Mouse (Mus musculus) myocyte (in vitro differentiated cells): ENCODE results near the gene Dctn1.
A peak's percentile ranks its signal among the peaks of the same experiment; 100 is the strongest.

Experiments
- CEBPB ChIP-seq: IDR thresholded peaks from 2 replicates; pipeline ENCODE4 v1.6.1; 2011; ENCODE audit warnings: mild to moderate bottlenecking, moderate library complexity; ENCODE audit not compliant: poor library complexity, insufficient read depth, severe bottlenecking
- E2F4 ChIP-seq: IDR thresholded peaks from one replicate; pipeline ENCODE4 v1.6.1; 2011; ENCODE audit warnings: mild to moderate bottlenecking, control low read depth, moderate library complexity; ENCODE audit not compliant: insufficient read depth
- MAX ChIP-seq: IDR thresholded peaks from one replicate; pipeline ENCODE4 v1.6.1; 2011; ENCODE audit warnings: low read depth, mild to moderate bottlenecking, control low read depth
- MYOD1 ChIP-seq, 3 experiments: IDR thresholded peaks; one replicate each; pipeline ENCODE4 v1.6.1; 2011; ENCODE audit warnings: control low read depth in 2 of 3, low read depth in 2 of 3, mild to moderate bottlenecking in 2 of 3, moderate library complexity in 1 of 3; ENCODE audit not compliant: insufficient read length in 2 of 3, control insufficient read depth in 1 of 3
- MYOG ChIP-seq, 3 experiments: IDR thresholded peaks; one replicate each; pipeline ENCODE4 v1.6.1; 2011; ENCODE audit warnings: control low read depth in 2 of 3, low read depth in 2 of 3, mild to moderate bottlenecking in 2 of 3; ENCODE audit not compliant: insufficient read length in 2 of 3, control insufficient read depth in 1 of 3, insufficient read depth in 1 of 3
- POLR2A ChIP-seq: IDR thresholded peaks from one replicate; pipeline ENCODE4 v1.6.1; 2011; ENCODE audit warnings: low read depth, mild to moderate bottlenecking, control low read depth, moderate library complexity; ENCODE audit not compliant: insufficient read length
- POLR2AphosphoS2 ChIP-seq: IDR thresholded peaks from one replicate; pipeline ENCODE4 v1.6.1; 2011; ENCODE audit warnings: low read depth, control low read depth; ENCODE audit not compliant: insufficient read length
- REST ChIP-seq: IDR thresholded peaks from one replicate; pipeline ENCODE4 v1.6.1; 2011; ENCODE audit warnings: mild to moderate bottlenecking, control low read depth, moderate library complexity; ENCODE audit not compliant: insufficient read depth, insufficient read length
- TCF12 ChIP-seq: IDR thresholded peaks from one replicate; pipeline ENCODE4 v1.6.1; 2011; ENCODE audit warnings: mild to moderate bottlenecking, control low read depth; ENCODE audit not compliant: poor library complexity, insufficient read depth, severe bottlenecking
- TCF3 ChIP-seq: IDR thresholded peaks from one replicate; pipeline ENCODE4 v1.6.1; 2011; ENCODE audit warnings: low read depth, control low read depth; ENCODE audit not compliant: insufficient read length
- USF1 ChIP-seq: IDR thresholded peaks from one replicate; pipeline ENCODE4 v1.6.1; 2011; ENCODE audit warnings: low read depth, mild to moderate bottlenecking, control low read depth, moderate library complexity

GRCm38 (mm10) chr6:83120930-83121862, 44.5 kb upstream of the Dctn1 start, which contains the start of gene Wbp1:
- TF ChIP-seq MYOD1 (IDR thresholded peaks at IDR 0.05; ENCODE audit: control insufficient read depth in 1 of 3, insufficient read length in 2 of 3, low read depth in 2 of 3) (peak in 1 of 3 experiments; percentile 12), E2F4 (no peak), POLR2AphosphoS2 (peak; percentile 97), MAX (no peak), POLR2A (peak; percentile 92), TCF12 (no peak), REST (no peak), MYOG (IDR thresholded peaks at IDR 0.05; ENCODE audit: control insufficient read depth in 1 of 3, insufficient read depth in 1 of 3, insufficient read length in 2 of 3, low read depth in 2 of 3) (peak in 1 of 3 experiments; percentile 41), CEBPB (no peak), USF1 (no peak), TCF3 (no peak)
